Mouse (Mus musculus) urinary bladder, postnatal 10 days (tissue): ENCODE measurements around the gene Nectin1.

ENCODE experiments used
- DNase-seq: peaks from one replicate; pipeline ENCODE4 v3.0.0; 2022; ENCODE audit warnings: low spot score

Gene Nectin1

DNA sequence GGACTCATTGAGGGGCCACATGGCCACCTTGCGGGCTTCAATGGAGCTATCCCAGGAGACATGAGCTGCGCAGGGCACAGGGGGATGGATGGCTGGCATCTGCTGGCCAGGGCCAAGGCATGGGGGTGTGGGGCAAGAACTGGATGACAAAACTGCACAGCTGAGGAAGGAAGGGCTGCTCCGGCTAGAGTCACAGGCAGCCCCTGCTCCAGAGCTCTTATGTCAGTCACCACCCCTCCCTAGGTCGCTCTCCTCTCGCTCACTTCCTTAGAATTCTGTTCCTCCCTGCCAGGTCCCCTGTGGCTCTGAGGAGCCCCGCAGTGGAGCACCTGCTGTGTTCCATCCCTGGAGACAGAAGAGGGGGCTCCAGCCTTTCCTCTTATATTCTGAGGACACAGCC is 63.8 kb downstream of the Nectin1 start:
- no peak for DNase-seq

- no peak for DNase-seq
Measured at GRCm38 (mm10) chr9:43808099-43808498, 64.3 kb downstream of the Nectin1 start.

- no peak for DNase-seq
Measured at GRCm38 (mm10) chr9:43808546-43808945, 64.8 kb downstream of the Nectin1 start.

GRCm38 (mm10) chr9:43813156-43813555 is 69.4 kb downstream of the Nectin1 start:
- no peak for DNase-seq

- DNase-seq: no peak
Measured at GRCm38 (mm10) chr9:43822206-43822605, 78.4 kb downstream of the Nectin1 start.

DNA sequence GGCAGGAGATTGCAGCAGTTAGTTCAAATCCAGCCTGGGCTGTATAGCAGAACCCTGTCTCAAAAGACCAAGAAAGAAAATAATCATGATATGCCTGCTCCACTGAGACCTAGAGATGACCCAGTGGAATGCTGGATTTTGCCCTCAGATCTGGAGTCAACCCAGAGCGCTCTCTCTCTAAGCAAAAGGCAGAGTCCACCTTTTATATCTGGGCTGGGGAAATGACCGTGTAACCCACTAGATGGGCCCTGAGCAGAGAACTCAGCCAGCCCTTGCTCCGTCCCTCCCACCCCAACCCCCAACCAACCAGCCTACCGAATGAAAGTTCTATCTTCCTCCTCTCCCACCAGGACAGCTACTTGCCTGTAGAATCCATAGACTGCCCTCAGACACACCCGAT is 81.4 kb downstream of the Nectin1 start:
- DNase-seq: no peak

DNA sequence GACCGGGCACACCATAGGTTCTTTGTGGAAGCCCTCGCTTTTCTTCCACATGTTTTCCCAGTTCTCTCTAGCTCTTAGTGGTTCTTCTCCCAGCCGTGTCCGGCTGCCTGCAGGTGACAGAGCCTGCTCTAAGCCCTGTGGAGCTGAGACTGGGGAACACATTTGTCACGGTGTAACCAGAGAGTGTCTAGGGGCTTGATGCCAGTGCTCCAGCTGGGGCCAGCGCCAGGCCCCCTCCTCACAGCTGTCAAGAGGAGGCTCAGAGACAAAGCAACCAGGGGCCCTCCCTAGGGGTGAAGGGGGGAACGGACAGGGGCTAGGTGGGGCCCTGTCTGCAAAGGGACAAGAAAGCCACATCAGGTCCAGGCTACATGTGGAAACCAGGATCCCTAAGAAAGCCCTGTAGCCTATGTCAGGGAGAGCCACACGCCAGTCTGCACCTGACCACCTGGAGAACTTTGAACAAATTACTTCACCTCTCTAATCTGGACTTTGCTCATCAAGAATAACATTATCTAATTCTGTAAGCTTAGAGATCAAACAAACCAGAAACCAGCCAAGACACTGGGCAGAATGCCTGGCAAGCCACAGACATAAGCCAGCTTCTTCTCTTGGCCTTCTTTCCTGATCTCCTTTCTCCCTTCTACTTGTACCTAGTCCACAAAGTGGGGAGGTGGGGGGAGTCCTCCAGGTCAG is 82.9 kb downstream of the Nectin1 start:
- DNase-seq: no peak

DNA sequence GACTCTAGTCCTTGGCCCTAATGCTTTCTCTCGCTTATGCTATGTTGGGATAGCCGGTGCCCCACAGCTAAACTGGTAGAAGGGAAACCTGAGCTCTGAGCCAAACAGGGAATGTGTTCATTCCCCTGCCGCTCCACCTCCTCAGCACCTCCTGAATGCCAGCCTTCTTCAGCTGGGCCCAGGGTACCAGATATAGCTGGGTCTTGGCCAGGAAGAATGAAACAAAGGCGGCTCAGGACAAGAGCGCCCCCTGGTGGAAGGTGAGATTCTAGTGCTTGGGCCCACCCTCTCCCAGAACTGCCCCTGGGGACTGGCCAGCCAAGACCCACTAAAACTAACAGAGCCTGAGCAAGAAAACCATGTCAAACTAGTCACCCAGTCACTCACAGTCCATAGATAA is 83.8 kb downstream of the Nectin1 start:
- no peak for DNase-seq

GRCm38 (mm10) chr9:43828960-43829359 is 85.2 kb downstream of the Nectin1 start:
- DNase-seq: no peak

DNA sequence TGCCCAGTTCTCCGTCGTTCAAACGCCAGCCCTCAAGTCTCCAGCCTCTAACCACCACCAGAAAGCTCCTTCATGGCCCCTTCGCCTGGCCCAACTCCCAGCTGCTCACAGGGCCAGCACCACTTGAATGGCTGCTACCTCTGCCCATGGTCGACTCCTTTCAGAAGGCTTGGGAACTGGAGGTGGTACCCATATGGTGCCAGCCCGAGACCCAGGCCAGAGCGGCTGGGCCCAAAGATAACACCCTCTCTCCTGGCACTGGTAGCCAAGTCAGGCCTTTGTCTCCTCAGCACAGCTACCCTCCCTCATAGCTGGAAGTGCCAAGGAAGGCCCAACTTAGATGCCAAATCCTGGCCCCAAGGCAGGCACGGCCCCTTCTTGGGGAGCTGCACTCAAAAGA is 89.4 kb downstream of the Nectin1 start:
- no peak for DNase-seq

- DNase-seq: no peak
Measured at GRCm38 (mm10) chr9:43834283-43834682, 90.5 kb downstream of the Nectin1 start.

DNA sequence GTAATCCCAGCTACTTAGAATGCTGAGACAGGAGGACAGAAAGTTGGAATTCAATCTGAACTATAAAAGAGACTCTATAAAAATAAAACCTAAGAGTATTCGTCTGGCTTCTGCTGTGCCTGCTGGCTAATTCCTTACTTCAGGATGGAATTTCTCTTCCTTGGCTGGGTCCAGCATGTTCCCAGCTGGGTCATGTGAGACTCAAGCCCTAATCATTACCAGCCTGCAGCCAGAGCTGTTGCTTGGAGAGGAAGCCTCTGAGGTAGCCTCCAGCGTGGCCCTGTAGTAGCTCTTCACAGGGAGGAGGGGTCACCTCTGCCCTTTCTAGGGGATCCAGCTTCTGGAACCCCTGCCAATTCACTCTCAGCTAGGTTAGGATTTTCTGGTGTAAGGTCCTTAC is 94.8 kb downstream of the Nectin1 start:
- DNase-seq: no peak

GRCm38 (mm10) chr9:43842921-43843577 is 99.3 kb downstream of the Nectin1 start:
- DNase-seq: no peak

GRCm38 (mm10) chr9:43843711-43844127 is 99.9 kb downstream of the Nectin1 start:
- no peak for DNase-seq

DNA sequence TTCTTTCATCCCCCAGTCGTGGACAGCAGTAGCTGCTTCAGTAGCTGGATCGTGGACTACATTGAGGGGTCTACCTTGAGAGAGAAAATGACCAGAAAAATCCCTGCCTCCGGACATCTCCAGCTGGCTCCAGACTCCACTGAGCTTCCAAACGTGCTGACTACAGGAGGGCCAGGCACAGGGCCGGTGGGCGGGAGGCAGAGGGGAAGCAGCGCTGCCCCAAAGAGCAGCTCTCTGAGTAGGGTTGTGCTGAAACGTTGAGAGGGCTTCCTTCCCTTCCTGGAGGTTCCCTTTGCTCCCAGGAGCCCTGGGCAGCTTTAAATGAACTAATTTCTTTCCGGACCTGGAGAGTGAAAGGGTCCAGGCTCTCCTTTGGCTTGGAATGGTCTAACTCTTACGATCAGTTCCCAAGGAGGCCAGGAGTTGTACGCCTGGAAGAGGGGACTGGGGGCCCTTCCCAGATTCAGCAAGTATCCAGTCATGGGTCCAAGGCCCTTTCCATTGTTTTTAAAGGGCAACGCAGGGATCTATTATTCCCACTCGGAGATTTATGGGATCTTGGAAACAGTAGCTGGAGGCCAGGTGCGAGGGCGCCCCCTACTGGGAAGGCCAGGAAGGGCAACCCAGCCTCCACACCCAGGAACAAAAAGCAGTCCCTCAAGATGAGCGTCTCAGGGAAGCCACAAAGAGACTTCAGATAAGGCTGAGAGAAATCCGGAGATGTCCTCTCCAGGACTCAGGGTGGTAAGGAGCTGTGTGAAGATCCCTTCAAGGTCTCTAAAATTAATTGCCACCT is 102.1 kb downstream of the Nectin1 start:
- no peak for DNase-seq

DNA sequence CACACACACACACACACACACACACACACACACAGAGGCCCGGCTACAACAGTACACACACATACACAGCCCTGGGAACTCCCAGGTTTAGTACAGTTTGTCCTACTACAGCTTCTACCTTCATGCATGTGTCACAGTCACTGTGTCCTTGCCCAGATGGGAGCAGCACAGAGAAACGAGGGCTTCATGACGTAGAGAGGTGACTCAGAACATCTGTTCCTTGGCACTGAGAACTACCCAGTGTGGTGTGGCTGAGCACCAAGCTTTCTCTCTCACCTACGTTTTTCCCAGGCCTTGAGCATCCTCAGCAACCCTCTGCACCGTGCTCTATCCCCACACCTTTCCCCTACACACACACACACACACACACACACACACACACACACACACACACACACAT is 104.1 kb downstream of the Nectin1 start:
- no peak for DNase-seq

- DNase-seq: no peak
Measured at GRCm38 (mm10) chr9:43850281-43850680, 106.5 kb downstream of the Nectin1 start.

- DNase-seq: no peak
Measured at GRCm38 (mm10) chr9:43851154-43851553, 107.4 kb downstream of the Nectin1 start.

DNA sequence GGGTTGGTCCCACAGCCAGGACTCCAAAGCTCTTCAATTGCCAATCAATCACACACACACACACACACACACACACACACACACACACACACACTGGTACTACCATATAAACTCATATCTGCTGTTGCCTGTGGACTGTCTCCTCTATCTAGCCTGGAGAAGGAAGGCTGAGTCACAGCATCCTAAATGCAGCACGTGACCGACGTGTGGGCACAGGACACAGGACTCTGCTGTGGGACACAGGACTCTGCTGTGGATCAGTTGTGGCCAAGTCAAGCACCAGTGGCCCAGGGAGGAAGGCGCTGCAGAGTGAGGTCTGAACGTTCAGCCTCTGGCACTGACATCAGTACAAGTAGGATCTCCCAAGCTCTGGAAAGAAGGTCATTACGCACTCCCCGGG is 112.1 kb downstream of the Nectin1 start:
- no peak for DNase-seq
